Mouse (Mus musculus) CD4-positive, CD25-positive, alpha-beta regulatory T cell, adult 4 months (primary cell): ENCODE measurements around the gene Yif1b. TPM values are rescaled to one million over a fixed set of nuclear protein-coding genes. Genes with fewer than 3 reads are reported as not detected.
"Not testable (repeated sequence)": the region's sequence is repeated elsewhere in the genome, so short reads cannot be mapped to it uniquely, and the experiment has no call there.

Source experiments
- ATAC-seq: one replicate; pipeline ENCODE4 v1.8.0; 2017
- polyA plus RNA-seq, 2 experiments: library from polyadenylated mRNA; unstranded; fragments of 100-300 nt; shearing (Covaris generic); gene quantifications; one replicate each; pipeline ENCODE4 v1.2.1; 2017

Yif1b gene
- 10 to 100 TPM; 58.4 to 71.7 TPM for polyA plus RNA-seq

GRCm38 (mm10) chr7:29238019-29238967 lies at the start of gene Yif1b:
Yif1b (plus strand) TSS chr7:29238329.
- peak; percentile 99 for ATAC-seq

GRCm38 (mm10) chr7:29194230-29194629 lies 43.9 kb upstream of the Yif1b start:
- not testable (repeated sequence) for ATAC-seq

- ATAC-seq = no peak
Observed at GRCm38 (mm10) chr7:29202577-29202976, 35.6 kb upstream of the Yif1b start.

GRCm38 (mm10) chr7:29211013-29211412 lies 27.1 kb upstream of the Yif1b start:
- peak; percentile 29 for ATAC-seq

GRCm38 (mm10) chr7:29211415-29212198 lies 26.5 kb upstream of the Yif1b start:
- peak; percentile 94 for ATAC-seq

GRCm38 (mm10) chr7:29212199-29212765 lies 25.8 kb upstream of the Yif1b start:
- ATAC-seq = no peak

- not testable (repeated sequence) for ATAC-seq
Observed at GRCm38 (mm10) chr7:29212775-29213560, 25.2 kb upstream of the Yif1b start.

GRCm38 (mm10) chr7:29213675-29214082 lies 24.4 kb upstream of the Yif1b start, which contains the start of gene Catsperg1:
Catsperg1 (minus strand) TSS chr7:29214035.
- no peak for ATAC-seq

GRCm38 (mm10) chr7:29214236-29214635 lies 23.9 kb upstream of the Yif1b start:
- no peak for ATAC-seq

GRCm38 (mm10) chr7:29214846-29215245 lies 23.3 kb upstream of the Yif1b start:
- ATAC-seq = no peak

GRCm38 (mm10) chr7:29224756-29225394 lies 13.3 kb upstream of the Yif1b start:
- peak; percentile 54 for ATAC-seq

GRCm38 (mm10) chr7:29225520-29225919 lies 12.6 kb upstream of the Yif1b start:
- ATAC-seq = no peak

GRCm38 (mm10) chr7:29228202-29228601 lies 9.9 kb upstream of the Yif1b start:
- ATAC-seq = no peak

- no peak for ATAC-seq
Observed at GRCm38 (mm10) chr7:29230560-29230959, 7.6 kb upstream of the Yif1b start.

GRCm38 (mm10) chr7:29231517-29231916 lies 6.6 kb upstream of the Yif1b start:
- ATAC-seq = no peak

GRCm38 (mm10) chr7:29232247-29233013 lies 5.7 kb upstream of the Yif1b start, which contains the start of gene Kcnk6:
Kcnk6 (minus strand) TSS chr7:29232515.
- ATAC-seq = peak; percentile 62

GRCm38 (mm10) chr7:29233745-29234144 lies 4.4 kb upstream of the Yif1b start:
- no peak for ATAC-seq

GRCm38 (mm10) chr7:29234661-29235060 lies 3.5 kb upstream of the Yif1b start:
- no peak for ATAC-seq

- ATAC-seq = no peak
Observed at GRCm38 (mm10) chr7:29236593-29236992, 1.5 kb upstream of the Yif1b start.

GRCm38 (mm10) chr7:29237596-29237995 lies 533 bp upstream of the Yif1b start:
- ATAC-seq = not testable (repeated sequence)
